Mouse (Mus musculus) testis, adult 10 weeks (tissue): Measurements from ENCODE around the gene Isoc2a. TPM values are rescaled to one million over a fixed set of nuclear protein-coding genes. Genes with fewer than 3 reads are reported as not detected.

Source experiments
- polyA plus RNA-seq: library from polyadenylated mRNA; stranded (reverse); fragments of 350-450 nt; fragmentation: Illumina TruSeq; extraction: RNeasy Lipid Tissue Mini Kit (QIAGEN cat#74804); gene quantifications from one replicate; pipeline ENCODE4 v1.2.3, GENCODE M21; 2014; ENCODE audit warnings: low read depth, low replicate concordance

Gene Isoc2a
- 1.8 TPM for polyA plus RNA-seq

DNA sequence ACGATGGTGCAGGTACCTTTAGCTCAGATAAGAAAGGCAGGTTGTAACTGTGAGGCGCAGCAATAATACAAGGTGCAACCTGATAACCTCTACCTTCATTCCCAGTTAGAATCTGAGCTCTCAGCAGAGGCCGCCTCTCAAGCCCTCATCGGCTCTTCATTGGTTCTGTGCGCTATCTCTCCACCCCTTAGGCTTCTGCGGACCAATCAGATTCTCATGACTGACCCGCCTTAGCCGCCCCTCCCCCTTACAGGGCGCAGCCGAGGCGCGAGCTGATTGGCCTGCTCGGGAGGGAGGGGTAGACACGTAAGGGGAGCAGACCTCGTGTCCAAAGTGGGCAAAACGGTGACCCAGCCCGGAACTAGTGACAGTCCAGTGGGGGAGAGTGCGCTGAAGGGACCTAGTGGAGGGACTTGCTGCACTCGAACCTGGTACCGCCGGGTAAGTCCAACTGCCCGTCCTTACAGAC, at the start of gene Isoc2a:
TSS of gene Isoc2a (plus strand) at position 401 of the 469 bp plus-strand sequence.

DNA sequence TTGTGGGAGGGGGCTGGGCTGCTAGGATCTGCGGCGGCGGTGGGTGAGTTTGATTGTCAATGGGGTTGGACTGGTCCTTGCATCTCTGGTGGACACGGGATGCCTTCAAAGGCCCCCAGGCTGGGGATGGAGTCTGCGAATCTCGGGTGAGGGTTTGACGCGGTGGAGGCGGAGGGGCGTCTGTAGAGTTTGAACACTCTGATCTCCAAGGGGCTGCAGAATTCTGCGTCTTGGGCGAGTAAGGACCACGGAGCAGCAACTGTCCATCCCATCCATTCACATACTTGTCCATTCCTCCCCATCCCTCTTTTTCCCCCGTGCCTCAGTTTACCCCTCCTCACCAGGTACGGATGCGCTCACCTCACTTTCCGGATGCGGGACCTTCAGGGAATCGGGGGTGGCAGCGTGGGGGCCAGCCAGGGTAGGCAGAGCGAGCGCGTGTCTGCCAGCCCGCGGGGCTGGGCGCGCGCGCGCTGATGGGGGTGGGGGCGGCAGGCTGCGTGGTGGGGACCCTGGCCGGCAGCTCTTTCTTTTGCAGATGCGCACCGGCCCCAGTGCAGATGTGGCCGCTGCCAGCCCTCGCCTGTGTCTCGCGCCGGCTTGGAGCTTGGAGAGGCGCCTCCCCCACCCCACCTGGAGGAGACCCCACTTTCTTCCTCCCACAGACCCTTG, 32.6 kb upstream of the Isoc2a start, which contains the start of gene Shisa7:
TSS of gene Shisa7 (minus strand) at position 452 of the 672 bp plus-strand sequence.

DNA sequence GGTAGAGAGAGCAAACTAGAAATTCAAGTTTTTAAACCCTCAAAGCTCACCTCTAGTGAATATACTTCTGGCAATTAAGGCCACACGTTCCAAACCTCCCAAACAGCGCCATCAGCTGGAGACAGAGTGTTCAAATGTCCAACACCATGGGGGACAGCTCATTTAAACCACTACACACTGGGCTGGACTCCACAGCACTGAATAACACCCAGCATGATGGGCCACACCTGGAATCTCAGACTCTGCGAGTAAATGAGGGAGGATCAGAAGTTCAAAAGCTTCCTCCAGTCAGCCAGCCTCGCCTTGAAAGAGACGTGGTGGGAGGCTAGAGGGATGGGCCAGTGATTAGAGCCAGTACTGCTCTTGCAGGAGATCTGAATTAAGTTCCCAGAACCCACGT, 6.8 kb upstream of the Isoc2a start, which contains the start of gene Isoc2b:
TSS of gene Isoc2b (minus strand) at position 126 of the 400 bp plus-strand sequence.

DNA sequence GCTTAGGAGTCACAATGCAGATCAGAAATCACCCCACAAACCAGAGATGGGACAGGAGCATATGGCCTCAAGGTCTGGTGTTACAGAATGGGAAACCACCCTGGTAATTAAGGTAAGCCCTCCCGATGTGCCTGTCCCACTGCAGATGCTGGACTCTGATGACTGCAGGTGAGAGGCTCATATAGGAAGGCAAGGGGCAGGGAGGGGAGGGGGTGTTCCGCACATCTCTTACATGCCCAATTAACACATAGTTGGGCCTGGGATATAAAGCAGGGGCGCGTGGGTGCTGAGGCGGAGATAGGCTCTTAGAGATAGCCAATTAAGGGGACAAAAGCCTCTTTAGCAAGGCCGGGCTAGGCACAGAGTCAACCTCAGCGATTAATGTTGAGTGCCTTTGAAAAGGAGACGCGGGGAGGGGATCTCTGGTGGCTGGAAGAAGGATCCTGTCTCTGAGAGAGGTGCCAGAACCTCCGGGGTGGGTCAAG, 29.6 kb downstream of the Isoc2a start, which contains the start of gene Gm36210:
TSS of gene Gm36210 (minus strand) at position 51 of the 485 bp plus-strand sequence.

DNA sequence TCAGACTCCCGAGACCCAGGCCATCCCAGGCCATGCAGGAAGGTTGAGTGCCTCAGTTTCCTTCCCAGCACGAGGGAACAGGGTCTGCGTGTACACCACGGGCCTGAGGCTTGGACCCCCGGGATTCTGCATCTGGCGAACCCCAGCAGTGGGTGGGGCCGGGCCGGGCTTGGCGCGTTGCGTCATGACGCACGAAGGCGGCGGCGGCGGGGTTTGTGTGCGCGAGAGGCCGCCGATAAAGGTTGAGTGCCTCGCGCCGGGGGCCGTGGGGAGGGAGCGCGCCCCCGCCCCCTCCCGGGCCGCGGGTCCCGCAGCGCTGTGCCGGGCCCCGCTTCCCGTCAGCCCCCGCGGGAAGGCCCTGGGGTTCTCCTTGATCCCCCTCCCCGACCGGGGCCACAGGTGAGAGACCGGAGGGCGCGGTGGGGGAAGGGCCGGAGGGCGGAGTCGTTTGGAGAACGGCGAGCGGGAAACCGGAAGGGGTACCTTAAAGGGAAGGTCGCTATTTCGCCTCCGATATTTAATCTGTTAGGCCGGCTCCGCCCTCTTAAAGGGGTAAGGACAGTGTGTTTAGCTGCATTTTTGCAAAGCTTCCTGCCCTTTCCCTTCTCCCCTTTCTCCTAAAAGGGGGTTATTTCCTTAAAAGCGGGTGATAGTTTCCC, 38.2 kb downstream of the Isoc2a start, which contains the start of gene Zfp628:
TSS of gene Zfp628 (plus strand) at position 211 of the 659 bp plus-strand sequence.

DNA sequence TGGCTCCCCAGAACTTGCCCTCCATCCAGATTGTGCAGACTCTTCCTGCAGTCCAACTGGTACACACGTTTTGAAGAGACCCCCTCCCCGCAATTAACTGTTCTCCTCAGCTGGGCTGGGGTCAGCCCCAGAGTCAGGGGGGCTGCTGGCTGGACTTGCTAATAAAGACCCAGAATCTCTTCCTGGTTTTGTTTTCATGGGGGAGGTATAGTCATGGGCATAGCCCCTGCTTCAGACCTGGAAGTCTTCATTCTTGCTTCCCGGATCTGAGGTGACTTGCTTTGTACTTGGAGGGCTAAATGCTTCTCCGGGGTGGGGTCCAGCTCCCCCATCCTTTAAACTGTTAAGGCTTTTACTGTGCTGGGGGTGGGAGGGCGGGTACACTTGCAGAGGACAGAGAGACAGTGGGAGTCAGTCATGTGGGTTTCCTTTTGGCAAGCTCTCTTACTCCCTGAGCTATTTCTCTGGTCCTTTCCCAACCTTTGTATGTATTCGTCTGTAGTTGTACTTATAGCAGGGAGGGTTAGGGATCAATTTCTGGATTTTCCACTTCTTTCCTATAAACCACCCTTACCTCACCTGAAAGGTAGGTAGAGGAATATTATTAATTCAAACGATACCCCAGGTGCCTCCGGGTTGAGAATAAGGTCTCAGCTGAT, 45.0 kb downstream of the Isoc2a start, which contains the start of gene Nat14:
TSS of gene Nat14 (plus strand) at position 205 of the 659 bp plus-strand sequence.

DNA sequence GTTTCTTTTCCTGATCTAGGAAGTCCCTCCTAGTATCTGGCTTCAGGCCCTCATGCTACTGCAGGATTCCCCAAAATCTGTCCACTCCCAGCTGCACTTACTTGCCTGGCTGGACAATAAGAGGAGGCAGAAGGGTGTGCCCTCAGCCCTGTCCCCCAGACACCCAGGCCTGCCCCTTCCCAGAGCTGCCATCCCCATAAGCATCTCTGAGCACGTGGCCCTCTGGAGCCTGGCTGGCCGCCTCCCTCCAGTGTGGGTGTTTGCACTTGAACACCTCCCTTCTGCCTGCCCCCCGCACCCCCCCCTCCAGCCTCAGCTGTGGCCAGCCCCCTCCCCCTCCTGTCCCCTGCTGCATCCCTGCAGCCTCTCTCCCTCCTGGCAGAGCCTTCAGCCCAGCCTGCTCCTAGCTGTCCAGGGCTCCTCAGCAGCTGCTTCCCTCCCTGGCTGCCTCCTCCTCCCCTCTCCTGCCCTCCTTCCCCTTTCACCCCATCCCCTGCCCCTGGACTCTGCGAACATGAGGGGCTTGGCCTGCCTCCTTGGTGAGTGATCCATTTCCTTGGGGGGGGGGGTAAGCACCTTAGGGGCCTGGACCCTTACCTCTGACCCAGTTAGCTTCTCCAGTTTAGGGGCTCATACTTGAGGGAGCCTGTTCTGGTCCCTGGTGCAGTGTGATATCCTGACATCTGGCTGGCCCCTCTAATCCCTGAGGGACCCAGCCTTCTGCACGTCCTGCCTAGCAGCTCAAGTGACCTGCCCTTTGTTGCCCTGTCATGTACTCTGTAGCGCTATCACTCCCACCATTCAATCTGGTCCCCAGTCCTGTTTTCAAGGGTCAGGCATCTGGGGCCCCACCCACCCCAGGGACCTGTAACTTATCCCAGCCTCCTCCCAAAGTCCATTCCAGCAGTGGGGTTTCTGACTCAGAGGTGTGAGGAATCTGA, 48.8 kb downstream of the Isoc2a start, which contains the start of gene Ssc5d:
TSS of gene Ssc5d (plus strand) at position 345 of the 941 bp plus-strand sequence.

Other genes with a start within 250 kb of the Isoc2a start
- gene Tmem86b, start 245.7 kb upstream of the Isoc2a start, polyA plus RNA-seq: 4.2 TPM
- 17.9 TPM for gene Ppp6r1, start 218.1 kb upstream of the Isoc2a start, polyA plus RNA-seq
- gene Hspbp1, start 192.1 kb upstream of the Isoc2a start, polyA plus RNA-seq: 1.2 TPM
- 3.7 TPM for gene Brsk1, start 186.5 kb upstream of the Isoc2a start, polyA plus RNA-seq
- gene Tmem150b, start 151.9 kb upstream of the Isoc2a start, polyA plus RNA-seq: not detected
- 0.18 TPM for gene Kmt5c, start 137.0 kb upstream of the Isoc2a start, polyA plus RNA-seq
- gene Cox6b2, start 124.1 kb upstream of the Isoc2a start, polyA plus RNA-seq: 13.6 TPM
- 175 TPM for gene Fam71e2, start 105.9 kb upstream of the Isoc2a start, polyA plus RNA-seq
- gene Il11, start 94.3 kb upstream of the Isoc2a start, polyA plus RNA-seq: 1.5 TPM
- gene Tmem190, start 94.2 kb upstream of the Isoc2a start, polyA plus RNA-seq: 21.8 TPM
- not detected for gene Tmem238, start 87.5 kb upstream of the Isoc2a start, polyA plus RNA-seq
- 9.0 TPM for gene Rpl28, start 84.3 kb upstream of the Isoc2a start, polyA plus RNA-seq
- 58.0 TPM for gene Ube2s, start 64.6 kb upstream of the Isoc2a start, polyA plus RNA-seq
- 3.5 TPM for gene Shisa7, start 32.5 kb upstream of the Isoc2a start, polyA plus RNA-seq
- 1.2 TPM for gene Isoc2b, start 6.9 kb upstream of the Isoc2a start, polyA plus RNA-seq
- not detected for gene Gm36210, start 29.4 kb downstream of the Isoc2a start, polyA plus RNA-seq
- not detected for gene Zfp628, start 38.1 kb downstream of the Isoc2a start, polyA plus RNA-seq
- gene Nat14, start 44.9 kb downstream of the Isoc2a start, polyA plus RNA-seq: 0.67 TPM
- gene Ssc5d, start 48.6 kb downstream of the Isoc2a start, polyA plus RNA-seq: not detected
- gene Sbk2, start 87.3 kb downstream of the Isoc2a start, polyA plus RNA-seq: not detected
- gene Sbk3, start 94.0 kb downstream of the Isoc2a start, polyA plus RNA-seq: 0.20 TPM
- 3.8 TPM for gene Zfp579, start 119.0 kb downstream of the Isoc2a start, polyA plus RNA-seq
- gene Zfp524, start 137.3 kb downstream of the Isoc2a start, polyA plus RNA-seq: not detected
- 21.5 TPM for gene Fiz1, start 137.5 kb downstream of the Isoc2a start, polyA plus RNA-seq
- gene Gm44973, start 138.3 kb downstream of the Isoc2a start, polyA plus RNA-seq: not detected
- 4.3 TPM for gene Zfp865, start 143.2 kb downstream of the Isoc2a start, polyA plus RNA-seq
- gene Ccdc106, start 143.4 kb downstream of the Isoc2a start, polyA plus RNA-seq: 1.6 TPM
- gene 4632433K11Rik, start 157.0 kb downstream of the Isoc2a start, polyA plus RNA-seq: 0.83 TPM
- gene Zfp784, start 161.3 kb downstream of the Isoc2a start, polyA plus RNA-seq: 3.4 TPM
- gene Zfp580, start 174.4 kb downstream of the Isoc2a start, polyA plus RNA-seq: 0.32 TPM
- gene U2af2, start 185.0 kb downstream of the Isoc2a start, polyA plus RNA-seq: 8.7 TPM
- 2.7 TPM for gene Epn1, start 203.1 kb downstream of the Isoc2a start, polyA plus RNA-seq
- 0.20 TPM for gene Rfpl4, start 239.8 kb downstream of the Isoc2a start, polyA plus RNA-seq
- 159 TPM for gene Rasl2-9, start 248.8 kb downstream of the Isoc2a start, polyA plus RNA-seq